Mouse (Mus musculus) bone marrow, adult 2 months (tissue): Measurements from ENCODE around the gene Invs.

Experiments
- CTCF ChIP-seq: fragments of 200-500 bp; IDR thresholded peaks from 2 replicates; pipeline ENCODE4 v1.5.1; 2011; ENCODE audit warnings: low read length, control low read depth; ENCODE audit not compliant: control insufficient read depth, insufficient read depth
- POLR2A ChIP-seq: fragments of 200-500 bp; IDR thresholded peaks from 2 replicates; pipeline ENCODE4 v1.6.1; 2011; ENCODE audit warnings: low read depth, mild to moderate bottlenecking, control low read depth, low read length, borderline replicate concordance; ENCODE audit not compliant: control insufficient read depth

GRCm38 (mm10) chr4:48270532-48270931 lies 9.0 kb upstream of the Invs start:
- TF ChIP-seq CTCF (no peak), POLR2A (no peak)
